Mouse (Mus musculus) cortical plate, adult 2 months (tissue): ENCODE data around the gene Cotl1. TPM values are rescaled to one million over a fixed set of nuclear protein-coding genes. Genes with fewer than 3 reads are reported as not detected.

ENCODE experiments used
- H3K27ac ChIP-seq: fragments of 200-500 bp; 2 replicates; pipeline ENCODE4 v1.5.1; 2012; ENCODE audit warnings: low read length, control low read depth, inconsistent platforms; ENCODE audit not compliant: insufficient read depth
- H3K4me1 ChIP-seq: fragments of 200-500 bp; 2 replicates; pipeline ENCODE4 v1.6.1; 2011; ENCODE audit warnings: low read length; ENCODE audit not compliant: control insufficient read depth, insufficient read depth
- H3K4me3 ChIP-seq: fragments of 200-500 bp; 2 replicates; pipeline ENCODE4 v1.5.1; 2011; ENCODE audit warnings: mild to moderate bottlenecking, low read length, control low read depth; ENCODE audit not compliant: insufficient read depth
- CTCF ChIP-seq: fragments of 200-500 bp; IDR thresholded peaks from 2 replicates; pipeline ENCODE4 v1.5.1; 2011; ENCODE audit warnings: mild to moderate bottlenecking, control low read depth, low read length; ENCODE audit not compliant: insufficient read depth; ENCODE audit errors: extremely low read depth
- POLR2A ChIP-seq: fragments of 200-500 bp; IDR thresholded peaks from 2 replicates; pipeline ENCODE4 v1.6.1; 2011; ENCODE audit warnings: mild to moderate bottlenecking, low read length, control low read depth; ENCODE audit not compliant: insufficient read depth; ENCODE audit errors: extremely low read depth
- polyA plus RNA-seq: library from polyadenylated mRNA; depleted of rRNA; stranded (reverse); fragments of >200 nt; gene quantifications from 2 replicates; pipeline ENCODE4 v1.2.3, GENCODE M21; 2012

Cotl1 gene
- polyA plus RNA-seq, 1 experiment, result 80.4 TPM

DNA sequence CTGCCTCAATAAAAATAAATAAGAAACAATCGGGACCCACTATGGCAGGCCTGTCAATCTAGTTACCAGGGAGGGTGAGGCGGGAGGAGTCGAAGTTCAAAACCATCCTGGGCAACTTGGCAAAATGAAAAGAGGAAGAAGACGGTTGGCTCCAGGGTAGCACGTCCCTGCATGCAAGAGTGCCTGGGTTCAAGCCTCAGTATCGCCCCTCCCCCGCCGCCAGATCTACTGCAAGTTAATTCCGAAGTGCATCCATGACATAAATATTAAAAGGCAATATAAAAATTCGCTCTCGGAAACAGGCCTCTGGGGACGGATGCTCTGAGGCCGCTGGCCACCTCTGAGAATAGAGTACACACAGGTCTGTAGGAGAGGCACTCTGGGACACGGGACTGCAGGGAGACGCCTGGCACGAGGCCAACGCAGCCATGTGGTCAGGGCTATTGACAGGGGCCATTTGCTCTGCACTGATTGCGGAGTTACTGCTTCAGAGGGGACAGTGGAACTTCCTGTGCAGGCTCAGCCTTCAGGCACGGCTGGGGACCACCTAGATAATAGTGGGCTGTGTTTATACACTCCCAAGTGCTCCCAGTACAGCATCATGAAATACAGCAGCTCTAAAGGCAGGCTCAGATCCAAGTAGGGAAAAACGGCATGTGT, 8.9 kb downstream of the Cotl1 start:
- Histone ChIP-seq H3K27ac (no peak overlapping the region), H3K4me1 (peaks cover 22% of the 10 kb centered on the region), H3K4me3 (no peak overlapping the region)
- TF ChIP-seq CTCF (no peak), POLR2A (no peak)

DNA sequence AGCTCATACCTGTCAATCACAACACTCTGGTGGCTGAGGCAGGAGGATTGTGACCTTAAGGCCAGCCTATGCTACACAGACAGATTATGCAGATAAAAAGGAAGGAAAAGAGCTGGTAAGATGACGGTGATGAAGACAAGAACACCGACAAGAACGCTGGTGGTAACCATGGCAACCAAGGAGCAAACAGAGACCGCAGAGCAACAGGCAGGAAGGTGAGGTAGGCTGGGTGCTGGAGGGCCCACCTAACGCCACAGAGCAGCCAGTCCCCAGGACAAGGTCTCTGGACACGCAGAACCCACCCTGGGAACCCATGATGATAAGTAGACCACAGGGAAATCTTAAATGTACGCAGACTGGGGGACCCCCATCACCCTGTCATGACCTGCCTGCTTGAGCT, 9.8 kb downstream of the Cotl1 start:
- TF ChIP-seq POLR2A (no peak), CTCF (no peak)
- peaks cover 22% of the 10 kb centered on the region for H3K4me1 ChIP-seq
- H3K4me3 ChIP-seq, result no peak overlapping the region
- H3K27ac ChIP-seq, result no peak overlapping the region

DNA sequence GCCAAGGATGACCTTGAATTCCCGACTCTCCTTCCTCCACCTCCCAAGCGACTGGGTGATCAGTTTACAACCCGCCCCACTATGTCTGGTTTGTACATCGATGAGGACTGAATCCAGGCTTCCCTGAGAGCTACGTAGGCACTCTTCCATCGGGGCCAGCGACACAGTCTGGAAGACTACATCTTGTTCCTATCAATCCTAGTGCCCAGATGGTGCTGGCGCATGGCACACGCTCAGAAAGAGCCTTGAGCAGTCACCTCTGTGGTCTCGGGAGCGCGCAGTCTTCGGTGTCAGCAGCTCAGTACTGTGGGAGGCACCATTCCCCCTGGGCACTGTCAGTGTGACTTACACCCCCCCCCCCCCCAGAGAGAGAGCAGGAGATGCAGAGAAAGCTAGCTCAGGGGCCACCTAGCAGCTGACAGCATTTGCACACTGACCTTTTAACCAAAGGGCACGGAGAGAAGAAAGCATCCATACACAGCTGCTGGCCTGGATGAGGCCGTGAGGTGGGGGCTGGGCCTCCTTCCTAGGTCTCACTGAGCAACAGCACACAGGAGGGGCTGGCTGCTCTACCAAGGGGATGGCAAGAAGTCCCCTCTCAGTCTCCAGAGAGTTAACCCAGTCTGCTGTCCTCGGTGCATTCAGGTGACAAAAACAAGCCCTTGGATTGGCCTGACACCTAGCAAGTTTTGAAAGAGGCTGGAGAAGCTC, 10.3 kb downstream of the Cotl1 start:
- peaks cover 23% of the 10 kb centered on the region for H3K4me1 ChIP-seq
- TF ChIP-seq CTCF, result no peak
- TF ChIP-seq POLR2A, result no peak
- no peak overlapping the region for H3K4me3 ChIP-seq
- no peak overlapping the region for H3K27ac ChIP-seq

DNA sequence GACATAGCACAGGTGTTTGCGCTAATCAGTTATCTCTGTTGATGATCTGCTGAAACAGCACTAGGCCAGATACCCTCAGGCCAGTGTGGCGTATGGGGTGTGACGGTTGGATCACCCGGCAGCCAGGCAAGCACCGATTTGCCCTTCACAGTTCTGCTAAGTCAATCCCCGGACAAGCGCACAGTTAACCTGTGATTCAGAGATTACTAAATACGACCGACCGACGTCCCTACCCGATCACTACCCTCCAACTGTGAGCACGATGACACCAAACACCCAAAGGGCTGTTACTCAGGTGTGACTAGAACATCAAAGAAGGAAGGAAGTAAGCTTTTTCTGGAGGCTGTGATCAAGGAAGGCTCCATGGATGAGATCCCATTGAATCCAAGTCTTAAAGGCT, 10.9 kb downstream of the Cotl1 start:
- peaks cover 22% of the 10 kb centered on the region for H3K4me1 ChIP-seq
- no peak for TF ChIP-seq POLR2A
- TF ChIP-seq CTCF, result no peak
- no peak overlapping the region for H3K27ac ChIP-seq
- H3K4me3 ChIP-seq, result no peak overlapping the region

DNA sequence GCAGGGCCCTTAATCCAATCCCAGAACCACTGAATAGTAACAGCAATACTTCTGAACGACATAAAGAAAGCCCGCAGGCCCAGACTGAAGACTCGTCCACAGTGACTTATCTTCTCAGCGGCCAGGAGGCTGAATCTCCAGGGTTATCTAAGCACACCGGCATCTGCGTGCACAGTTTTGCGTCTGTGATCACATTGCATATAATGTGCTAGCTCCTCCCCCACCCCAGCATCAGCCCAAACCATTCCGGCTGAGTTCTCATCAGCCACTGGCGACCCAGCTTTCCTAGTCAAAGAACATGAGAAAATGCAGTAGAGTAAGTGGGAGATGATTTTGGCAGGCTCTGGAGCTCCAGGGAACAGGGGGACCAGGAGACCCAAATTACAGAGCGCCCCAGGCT, 11.3 kb downstream of the Cotl1 start:
- Histone ChIP-seq H3K4me1 (peaks cover 22% of the 10 kb centered on the region), H3K4me3 (no peak overlapping the region), H3K27ac (no peak overlapping the region)
- TF ChIP-seq CTCF (no peak), POLR2A (no peak)

DNA sequence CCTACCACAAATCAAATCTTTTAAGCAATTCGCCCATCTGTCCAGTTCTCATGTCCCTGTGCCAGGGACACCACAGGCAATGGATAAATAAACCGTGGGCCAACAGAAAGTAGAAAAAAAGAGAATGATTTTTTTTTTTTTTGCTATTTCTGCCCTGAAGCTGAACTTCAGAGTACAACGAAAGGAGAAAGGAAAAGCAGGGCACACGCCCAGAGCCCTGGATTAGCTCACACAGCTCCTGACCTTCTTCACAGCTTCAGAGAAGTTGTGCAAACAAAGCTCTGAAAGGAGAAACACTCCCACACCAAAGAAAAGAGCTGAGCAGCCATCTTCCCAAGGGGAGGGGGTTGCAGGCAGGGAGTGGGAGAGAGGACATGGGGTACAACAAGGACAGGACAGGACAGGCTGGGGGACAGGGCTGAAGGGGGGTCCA, 12.6 kb downstream of the Cotl1 start:
- peaks cover 27% of the 10 kb centered on the region for H3K4me1 ChIP-seq
- TF ChIP-seq POLR2A, result no peak
- no peak for TF ChIP-seq CTCF
- no peak overlapping the region for H3K27ac ChIP-seq
- no peak overlapping the region for H3K4me3 ChIP-seq

DNA sequence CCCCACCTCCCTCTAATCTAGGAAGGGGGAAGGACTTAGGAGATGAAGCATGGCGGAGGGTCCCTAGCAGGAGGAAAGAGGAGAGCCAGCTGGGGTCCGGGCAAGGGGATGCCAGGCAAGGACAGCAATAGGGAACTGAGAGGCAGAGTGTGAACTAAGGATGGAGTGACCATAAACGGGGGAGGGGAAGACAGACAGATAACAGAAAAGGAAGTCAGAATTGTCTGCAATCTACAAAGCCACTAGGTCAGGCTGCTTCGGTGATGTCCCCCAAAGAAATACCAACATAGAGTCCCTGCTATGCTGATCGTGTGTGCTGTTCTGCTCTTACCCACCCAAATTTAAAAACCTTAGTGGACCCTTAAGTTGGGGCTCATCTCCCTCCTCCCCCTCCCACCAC, 13.4 kb downstream of the Cotl1 start:
- Histone ChIP-seq H3K4me1 (peaks cover 25% of the 10 kb centered on the region), H3K4me3 (no peak overlapping the region), H3K27ac (no peak overlapping the region)
- TF ChIP-seq POLR2A (no peak), CTCF (no peak)

DNA sequence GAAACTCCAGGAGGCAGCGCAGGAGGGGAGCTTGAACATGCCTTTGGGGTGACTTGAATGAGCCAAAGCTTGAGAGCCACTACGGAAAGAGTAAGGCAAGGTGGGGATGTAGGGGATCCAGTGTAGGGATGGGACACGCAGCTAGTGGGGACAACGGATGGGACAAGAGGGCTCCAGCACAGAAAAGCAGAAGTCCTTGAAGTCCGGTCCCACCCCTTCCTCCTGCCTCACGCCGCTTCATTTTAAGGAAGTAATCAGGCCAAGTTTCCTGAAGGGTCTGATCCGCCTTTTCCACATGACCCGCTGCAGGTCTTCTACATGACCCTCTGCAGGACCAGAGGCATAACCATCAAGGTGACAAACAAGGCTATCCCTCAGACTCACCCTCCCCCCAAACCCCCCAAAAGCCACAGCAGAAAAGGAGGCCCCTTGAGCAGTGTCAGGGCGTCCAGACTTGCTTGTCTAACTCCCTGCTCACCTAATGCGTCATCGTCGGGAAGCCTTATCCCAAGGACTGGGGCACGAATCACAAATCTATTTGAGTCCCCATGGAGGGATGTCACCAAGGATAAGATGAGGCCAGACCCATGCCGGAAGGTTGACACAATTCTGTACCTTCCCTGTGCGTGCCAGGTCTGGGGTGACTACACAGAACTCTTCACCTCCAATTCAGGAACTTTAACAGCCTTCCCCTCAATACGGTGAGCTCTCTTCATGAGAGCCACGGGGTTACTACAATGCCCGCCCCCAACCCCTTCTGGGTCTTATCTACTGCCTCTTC, 14.2 kb downstream of the Cotl1 start:
- TF ChIP-seq POLR2A (no peak), CTCF (no peak)
- no peak overlapping the region for H3K27ac ChIP-seq
- peaks cover 18% of the 10 kb centered on the region for H3K4me1 ChIP-seq

DNA sequence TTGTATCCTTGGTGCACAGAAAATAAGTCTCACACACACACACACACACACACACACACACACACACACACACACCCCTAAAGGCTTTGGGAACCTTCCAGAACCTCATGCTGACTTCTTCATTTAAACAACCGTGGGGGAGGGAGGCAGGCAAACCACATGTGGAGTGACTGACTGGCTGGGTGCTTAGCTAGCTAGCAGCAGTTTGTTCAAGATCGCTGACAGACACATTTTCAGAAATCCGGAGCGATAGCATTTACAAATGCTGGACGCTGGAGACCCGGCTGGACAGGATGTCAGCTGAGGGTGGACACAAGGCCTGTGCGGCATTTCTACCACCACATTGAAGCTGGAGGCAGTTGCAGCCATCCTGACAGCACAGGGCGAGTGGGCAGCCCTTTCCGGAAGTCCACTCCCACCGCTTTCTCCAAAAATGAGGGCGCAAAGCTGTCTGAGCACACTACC, 15.5 kb downstream of the Cotl1 start:
- TF ChIP-seq POLR2A, result no peak
- no peak for TF ChIP-seq CTCF
- H3K4me3 ChIP-seq, result no peak overlapping the region
- no peak overlapping the region; the same call in 1 of the 2 replicates for H3K27ac ChIP-seq
- peaks cover 14% of the 10 kb centered on the region for H3K4me1 ChIP-seq

More for the DNA sequence above, 14.2 kb downstream of the Cotl1 start:
- H3K4me3 ChIP-seq, result no peak overlapping the region
